Mouse (Mus musculus) lung, adult 2 months (tissue): Measurements from ENCODE around the gene Timm9.

Source experiments
- CTCF ChIP-seq: fragments of 200-500 bp; IDR thresholded peaks from 2 replicates; pipeline ENCODE4 v1.5.1; 2011; ENCODE audit warnings: mild to moderate bottlenecking, low read length, control low read depth; ENCODE audit not compliant: insufficient read depth
- POLR2A ChIP-seq: fragments of 200-500 bp; IDR thresholded peaks from 2 replicates; pipeline ENCODE4 v1.6.1; 2011; ENCODE audit warnings: low read depth, mild to moderate bottlenecking, control low read depth, low read length, borderline replicate concordance; ENCODE audit errors: extremely low read depth

GRCm38 (mm10) chr12:71139258-71139828 is 2.9 kb upstream of the Timm9 start:
- no peak for TF ChIP-seq CTCF
- no peak for TF ChIP-seq POLR2A
